Mouse (Mus musculus) lung, embryonic 14.5 days (tissue): ENCODE data around the gene Itgb3. TPM values are rescaled to one million over a fixed set of nuclear protein-coding genes. Genes with fewer than 3 reads are reported as not detected.

Experiments
- ATAC-seq: fragments of 200-750 bp; cut with Nextera tagmentation; 2 replicates; pipeline ENCODE4 v1.8.0; 2017; ENCODE audit warnings: mild to moderate bottlenecking, moderate TSS enrichment, moderate library complexity; ENCODE audit not compliant: insufficient read depth
- DNase-seq: peaks from one replicate; pipeline ENCODE4 v3.0.0-alpha.2; 2015
- H3K27ac ChIP-seq: fragments of 300-500 bp; sonication (generic); 2 replicates; pipeline ENCODE4 v1.5.1; 2014; ENCODE audit warnings: low read depth, mild to moderate bottlenecking, moderate library complexity
- H3K27me3 ChIP-seq: fragments of 300-500 bp; sonication (generic); 2 replicates; pipeline ENCODE4 v1.6.1; 2014; ENCODE audit warnings: low read length, control low read depth; ENCODE audit not compliant: insufficient read depth
- H3K36me3 ChIP-seq: fragments of 300-500 bp; sonication (generic); 2 replicates; pipeline ENCODE4 v1.6.1; 2014; ENCODE audit warnings: control low read depth; ENCODE audit not compliant: insufficient read depth
- H3K4me1 ChIP-seq: fragments of 300-500 bp; sonication (generic); 2 replicates; pipeline ENCODE4 v1.6.1; 2014; ENCODE audit warnings: antibody characterized with exemption, control low read depth; ENCODE audit not compliant: insufficient read depth
- H3K4me2 ChIP-seq: fragments of 300-500 bp; sonication (generic); 2 replicates; pipeline ENCODE4 v1.6.1; 2014; ENCODE audit warnings: mild to moderate bottlenecking
- H3K4me3 ChIP-seq: fragments of 300-500 bp; sonication (generic); 2 replicates; pipeline ENCODE4 v1.5.1; 2014; ENCODE audit warnings: low read depth, low read length
- H3K9ac ChIP-seq: fragments of 300-500 bp; sonication (generic); 2 replicates; pipeline ENCODE4 v1.6.1; 2014
- H3K9me3 ChIP-seq: fragments of 300-500 bp; sonication (generic); 2 replicates; pipeline ENCODE4 v1.6.1; 2016; ENCODE audit warnings: low read depth, low read length, control low read depth
- CTCF ChIP-seq: IDR thresholded peaks from 2 replicates; pipeline ENCODE4 v1.5.1; 2016; ENCODE audit warnings: antibody characterized with exemption, low read depth
- WGBS: fragments of 180-500 bp; shearing (Covaris S2); extraction: QIAGEN DNeasy Blood & Tissue Kit; methylation state at CpG from one replicate; pipeline ENCODE4 v1.1.7; 2014; 5-methylcytosine and 5-hydroxymethylcytosine counted together
- polyA plus RNA-seq: library from polyadenylated mRNA; unstranded; fragments of >200 nt; fragmentation: Nextera tagmentation; extraction: Ambion mirVana; gene quantifications from 2 replicates; pipeline ENCODE4 v1.2.1, GENCODE M21; 2014

The Itgb3 gene
- polyA plus RNA-seq, 1 experiment from 2014 or later: 2.1 TPM

DNA sequence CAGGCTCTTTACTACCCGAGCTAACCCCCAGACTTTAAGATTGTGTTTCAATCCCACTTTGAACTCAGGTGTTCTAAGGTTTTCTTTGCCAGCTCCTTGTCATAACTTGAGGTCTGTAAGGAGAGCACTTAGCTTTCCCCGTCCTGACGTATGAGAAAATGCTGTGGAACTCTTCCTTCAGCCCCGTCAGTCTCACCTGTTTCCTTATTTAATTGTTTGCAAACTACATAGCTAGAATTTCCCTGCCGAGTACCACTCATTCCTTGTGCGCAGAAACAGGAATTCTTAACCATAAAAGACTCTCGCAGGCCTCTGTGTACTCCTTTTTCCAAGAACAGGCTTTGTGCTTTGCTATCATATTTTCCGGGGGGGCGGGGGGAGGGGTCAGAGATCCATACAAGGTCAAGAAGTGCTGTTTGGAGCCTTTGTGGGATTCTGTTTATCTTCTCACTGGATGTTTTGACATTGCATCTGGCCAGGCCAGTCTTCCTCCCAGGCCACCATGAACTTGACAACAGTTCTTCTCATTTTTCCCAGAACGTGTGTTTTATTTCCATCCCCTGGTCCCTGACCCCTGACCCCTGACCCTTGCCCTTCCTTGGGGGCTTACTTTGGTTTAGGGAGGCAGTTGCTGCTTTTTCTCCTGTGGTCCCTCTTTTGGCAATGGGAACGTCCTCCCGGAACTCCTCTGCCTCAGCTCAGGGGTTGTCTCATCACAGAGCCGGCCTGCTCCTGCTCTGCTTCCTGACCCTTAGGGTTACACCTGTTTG is 15.5 kb upstream of the Itgb3 start:
- no peak for DNase-seq
- Histone ChIP-seq H3K36me3 (no peaks in the 10 kb centered on the region), H3K4me2 (no peak overlapping the region), H3K27ac (no peak overlapping the region), H3K4me3 (no peak overlapping the region), H3K27me3 (no peaks in the 10 kb centered on the region), H3K9ac (no peak overlapping the region), H3K4me1 (no peaks in the 10 kb centered on the region), H3K9me3 (no peaks in the 10 kb centered on the region)
- TF ChIP-seq CTCF: no peak
- WGBS: 47% methylated on average over 13 of the region's 13 CpGs
- ATAC-seq: no peak

DNA sequence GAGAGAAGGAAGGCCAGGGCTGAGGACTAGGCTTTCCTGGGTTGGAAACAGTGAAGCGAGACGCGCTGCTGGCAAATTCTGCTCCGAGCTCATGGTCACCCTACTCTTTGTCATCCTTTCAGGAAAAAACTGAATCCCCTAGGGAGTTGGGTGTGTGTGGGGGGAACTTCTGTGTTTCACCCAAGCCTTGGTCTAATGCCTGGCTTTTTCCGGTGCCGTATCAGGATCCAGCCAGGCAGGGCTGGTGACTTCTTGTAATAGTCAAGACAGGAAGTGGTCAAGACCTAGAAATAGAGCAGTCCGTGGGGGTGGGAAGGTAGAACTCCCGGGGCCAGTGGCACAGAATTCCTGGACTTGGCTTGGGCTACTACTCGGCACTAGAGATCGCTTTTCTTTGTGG is 11.4 kb upstream of the Itgb3 start:
- H3K4me2 ChIP-seq: no peak overlapping the region
- no peaks in the 10 kb centered on the region for H3K36me3 ChIP-seq
- H3K4me1 ChIP-seq: no peaks in the 10 kb centered on the region
- no peak for DNase-seq
- no peak overlapping the region for H3K27ac ChIP-seq
- no peaks in the 10 kb centered on the region for H3K9me3 ChIP-seq
- H3K4me3 ChIP-seq: no peak overlapping the region
- ATAC-seq: no peak
- no peak for TF ChIP-seq CTCF
- WGBS: 70% methylated on average over 10 of the region's 10 CpGs
- H3K27me3 ChIP-seq: no peaks in the 10 kb centered on the region
- H3K9ac ChIP-seq: no peak overlapping the region

DNA sequence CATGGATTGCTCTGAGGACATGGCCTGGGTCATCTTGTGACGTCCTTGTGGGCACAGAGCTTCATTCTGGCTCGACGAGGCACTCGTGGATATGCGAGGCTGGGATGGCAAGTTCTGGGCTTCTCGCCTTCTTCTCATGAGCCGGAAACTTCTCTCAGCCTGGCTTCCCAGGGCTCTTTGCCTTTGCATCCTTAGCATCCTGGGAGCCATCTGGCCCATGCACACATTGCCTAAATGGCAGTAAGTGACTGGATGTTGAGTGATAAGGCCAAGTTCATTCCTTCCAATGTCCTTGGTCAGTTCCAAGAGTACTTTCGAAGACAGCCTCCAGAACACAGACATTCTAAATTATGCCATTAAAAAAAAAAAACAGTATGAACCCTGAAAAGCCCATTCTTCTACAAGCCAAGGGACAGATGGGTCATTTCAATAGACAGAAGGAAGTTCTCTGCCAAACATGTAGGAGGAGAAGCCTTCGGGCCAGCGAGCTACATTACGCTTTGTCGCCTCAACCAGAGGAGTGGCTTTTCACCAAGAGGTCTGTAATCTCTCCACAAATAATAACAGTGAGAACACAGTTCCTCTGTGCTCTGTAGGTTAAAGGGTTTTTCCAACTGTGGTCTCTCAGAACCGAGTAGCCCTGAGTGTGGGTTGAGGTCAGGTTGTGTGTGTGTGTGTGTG is 8.4 kb upstream of the Itgb3 start:
- peak; percentile 77 for DNase-seq
- peak; percentile 75 for ATAC-seq
- WGBS: 59% methylated on average over 13 of the region's 13 CpGs
- Histone ChIP-seq H3K27ac (peak overlapping the region; percentile 5; the same call in 1 of the 2 replicates), H3K4me2 (no peak overlapping the region), H3K4me3 (no peak overlapping the region), H3K4me1 (no peaks in the 10 kb centered on the region), H3K9me3 (no peaks in the 10 kb centered on the region), H3K9ac (no peak overlapping the region), H3K36me3 (no peaks in the 10 kb centered on the region), H3K27me3 (no peaks in the 10 kb centered on the region)
- TF ChIP-seq CTCF: no peak

DNA sequence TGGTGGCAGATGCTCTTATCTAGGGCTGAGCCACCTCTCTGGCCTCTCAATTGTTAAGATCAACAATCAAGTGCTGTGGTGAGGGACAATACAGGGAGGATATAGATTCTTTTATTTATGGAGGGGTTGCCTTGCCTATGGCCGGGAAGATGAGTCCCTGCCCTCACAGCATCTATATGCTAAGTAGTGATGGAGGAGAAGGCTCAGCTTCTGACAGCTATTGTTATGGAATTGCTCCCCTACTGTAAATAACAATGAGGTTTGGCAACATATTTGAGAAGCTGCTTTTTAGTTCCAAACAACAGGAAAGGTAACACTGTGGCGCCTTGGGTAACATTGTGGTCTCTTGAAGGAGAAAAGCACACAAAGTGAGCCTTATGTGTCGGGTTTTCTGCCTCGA is 7.1 kb upstream of the Itgb3 start:
- Histone ChIP-seq H3K9me3 (no peaks in the 10 kb centered on the region), H3K27me3 (no peaks in the 10 kb centered on the region), H3K4me3 (no peak overlapping the region), H3K4me1 (no peaks in the 10 kb centered on the region), H3K36me3 (no peaks in the 10 kb centered on the region), H3K9ac (no peak overlapping the region), H3K4me2 (no peak overlapping the region), H3K27ac (no peak overlapping the region)
- TF ChIP-seq CTCF: no peak
- no peak for DNase-seq
- no peak for ATAC-seq
- 50% methylated on average over 4 of the region's 4 CpGs for WGBS

- H3K9me3 ChIP-seq: no peaks in the 10 kb centered on the region
- no peak overlapping the region for H3K4me3 ChIP-seq
- H3K36me3 ChIP-seq: no peaks in the 10 kb centered on the region
- DNase-seq (no peak), ATAC-seq (no peak)
- H3K9ac ChIP-seq: no peak overlapping the region
- H3K27ac ChIP-seq: no peak overlapping the region
- no peak for TF ChIP-seq CTCF
- 56% methylated on average over 6 of the region's 6 CpGs for WGBS
- H3K27me3 ChIP-seq: 0 out of 2 replicates have a peak, but pooled peaks cover 4% of the 10 kb centered on the region
- peaks cover 9% of the 10 kb centered on the region; the same call in 1 of the 2 replicates for H3K4me1 ChIP-seq
- H3K4me2 ChIP-seq: no peak overlapping the region
Measured at GRCm38 (mm10) chr11:104604192-104604591, 3.6 kb upstream of the Itgb3 start.

GRCm38 (mm10) chr11:104608249-104608920 is 585 bp downstream of the Itgb3 start:
- DNase-seq (no peak), ATAC-seq (peak; percentile 26)
- Histone ChIP-seq H3K27me3 (0 out of 2 replicates have a peak, but pooled peaks cover 8% of the 10 kb centered on the region), H3K4me3 (peak overlapping the region; percentile 48), H3K4me2 (peak overlapping the region; percentile 89), H3K27ac (no peak overlapping the region; the same call in 1 of the 2 replicates), H3K9ac (peak overlapping the region; percentile 53), H3K9me3 (no peaks in the 10 kb centered on the region), H3K4me1 (peaks cover 9% of the 10 kb centered on the region; the same call in 1 of the 2 replicates), H3K36me3 (no peaks in the 10 kb centered on the region)
- WGBS: 3% methylated on average over 23 of the region's 23 CpGs
- no peak for TF ChIP-seq CTCF
